Mouse (Mus musculus): ENCODE data around the gene Ube2r2.

The Ube2r2 gene

DNA sequence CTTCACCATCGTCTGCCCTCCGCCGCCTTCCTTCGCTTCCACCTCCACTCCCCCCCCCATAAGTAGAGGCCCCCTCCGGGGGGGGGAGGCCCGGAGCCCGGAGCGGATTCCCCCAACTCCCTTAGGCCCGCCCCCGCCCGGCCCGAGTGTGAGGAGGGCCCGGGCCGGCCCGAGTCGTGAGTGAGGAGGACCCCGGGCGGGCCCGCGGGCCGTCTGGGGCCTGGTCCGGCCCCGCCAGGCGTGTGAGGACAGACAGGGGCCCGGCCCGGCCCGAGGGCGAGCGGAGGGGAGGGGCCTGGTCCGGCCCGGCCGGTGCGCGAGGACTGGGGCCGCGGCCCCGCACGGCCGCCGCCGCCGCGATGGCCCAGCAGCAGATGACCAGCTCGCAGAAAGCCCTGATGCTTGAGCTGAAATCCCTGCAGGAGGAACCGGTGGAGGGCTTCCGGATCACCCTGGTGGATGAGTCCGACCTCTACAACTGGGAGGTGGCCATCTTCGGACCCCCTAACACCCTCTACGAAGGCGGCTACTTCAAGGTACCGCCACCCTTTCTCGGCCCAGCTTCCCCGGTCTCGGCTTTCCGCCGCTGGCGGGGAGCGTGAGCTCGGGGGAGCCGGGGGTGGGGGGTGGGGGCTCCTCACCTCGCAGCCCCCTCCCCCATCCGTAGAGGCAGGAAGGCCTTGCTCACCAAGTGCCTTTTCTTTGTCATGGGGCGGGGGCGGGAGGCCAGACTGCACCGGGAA lies at the start of gene Ube2r2:
Ube2r2 (plus strand) TSS at position 33 of the 743 bp plus-strand sequence.
- peak; percentile 59 for DNase-seq

DNA sequence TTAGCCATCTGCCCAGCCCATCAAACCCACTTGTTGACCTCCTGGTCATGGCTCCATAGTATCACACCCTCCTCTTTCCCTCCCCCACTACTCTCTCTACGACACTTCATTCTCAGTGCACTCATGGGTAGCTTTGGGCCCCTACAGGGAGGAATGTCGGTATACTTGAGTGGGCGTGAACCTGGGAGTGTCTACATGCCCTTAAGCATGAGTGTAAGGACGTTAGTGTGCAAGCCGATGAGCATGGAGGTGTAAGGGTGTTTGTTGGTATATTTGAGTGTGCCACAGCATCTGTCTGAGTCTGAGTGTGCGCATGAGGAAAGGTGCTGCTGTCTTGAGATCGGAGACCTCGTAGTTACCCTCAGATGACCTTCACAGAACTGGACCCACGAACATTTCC lies 48.6 kb upstream of the Ube2r2 start:
- DNase-seq: no peak

DNA sequence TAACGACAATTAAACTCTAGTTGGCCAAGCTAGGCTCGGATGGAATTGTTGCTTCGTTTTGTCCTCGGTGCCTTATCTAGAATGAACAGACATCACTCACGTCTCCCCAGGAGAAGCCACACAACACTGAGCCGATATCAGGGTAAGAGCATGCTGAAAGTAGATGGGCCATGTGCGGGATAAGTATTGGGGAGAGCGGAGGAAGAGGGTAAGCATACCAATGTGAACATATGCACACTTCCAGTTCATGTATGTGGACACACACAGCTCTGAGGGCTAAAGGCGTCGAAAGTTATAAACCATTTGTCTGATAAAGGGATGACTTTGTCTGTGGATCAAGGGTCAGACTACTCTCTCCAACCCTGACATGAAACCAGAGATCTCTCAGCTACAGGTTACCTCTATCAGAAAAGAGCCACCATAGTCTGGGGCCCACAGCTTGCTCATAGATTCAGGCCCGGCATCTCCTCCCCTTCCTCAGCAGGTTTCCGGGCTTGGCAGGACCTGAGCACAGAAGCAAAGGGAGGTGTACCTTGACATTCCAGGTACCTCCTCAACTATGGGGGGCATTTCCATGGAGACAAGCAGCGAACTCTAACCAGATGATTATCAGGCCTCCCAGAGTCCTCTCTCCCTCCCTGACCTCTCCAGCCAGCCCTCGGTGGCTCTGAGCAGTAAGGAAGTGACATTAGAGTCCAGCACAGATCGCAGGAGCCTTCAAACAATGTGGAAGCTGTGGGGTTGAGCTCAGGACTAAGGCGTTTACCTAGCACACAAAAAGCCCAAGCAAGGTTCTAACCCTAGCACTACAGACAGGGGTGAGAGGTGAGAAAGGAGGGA lies 47.9 kb upstream of the Ube2r2 start:
- no peak for DNase-seq

DNA sequence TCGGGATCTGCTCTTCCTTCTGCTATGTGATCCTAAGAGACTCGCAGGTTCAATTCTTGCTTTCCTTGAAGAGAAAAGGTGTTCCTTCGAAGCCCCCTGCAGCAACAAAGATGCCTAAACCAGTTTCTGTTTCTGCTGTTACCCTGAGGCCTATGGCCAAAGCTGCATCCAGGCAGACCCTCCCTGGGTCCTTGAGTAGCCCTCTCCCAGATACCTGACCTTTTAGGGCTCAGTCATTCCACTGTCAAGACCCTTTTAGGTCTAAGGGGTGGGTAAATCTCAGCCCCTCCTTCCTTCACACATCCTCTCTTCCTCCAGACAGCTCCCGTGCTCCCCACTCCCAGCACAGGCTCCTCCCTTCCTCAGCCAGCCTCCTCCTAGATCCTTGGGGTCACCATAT lies 46.4 kb upstream of the Ube2r2 start:
- DNase-seq: no peak

DNA sequence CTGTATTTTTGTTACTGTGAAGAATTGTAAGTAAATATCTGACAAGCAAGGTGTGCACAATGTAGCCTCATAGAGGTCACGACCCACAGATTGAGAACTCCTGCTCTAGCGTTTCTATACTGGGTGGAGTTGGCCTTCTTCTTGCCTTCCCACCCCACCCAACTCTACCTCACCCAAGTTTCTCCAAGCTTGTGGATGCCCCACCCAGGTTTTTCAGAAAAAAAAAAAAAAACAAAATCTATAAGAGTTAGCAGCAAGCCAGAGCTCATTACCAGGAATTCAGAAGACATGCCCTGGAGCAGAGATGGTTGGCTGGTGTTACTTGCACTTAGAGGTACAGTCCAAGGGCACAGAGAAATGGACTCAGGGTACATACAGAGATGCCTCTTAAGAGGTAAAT lies 45.8 kb upstream of the Ube2r2 start:
- DNase-seq: no peak

DNA sequence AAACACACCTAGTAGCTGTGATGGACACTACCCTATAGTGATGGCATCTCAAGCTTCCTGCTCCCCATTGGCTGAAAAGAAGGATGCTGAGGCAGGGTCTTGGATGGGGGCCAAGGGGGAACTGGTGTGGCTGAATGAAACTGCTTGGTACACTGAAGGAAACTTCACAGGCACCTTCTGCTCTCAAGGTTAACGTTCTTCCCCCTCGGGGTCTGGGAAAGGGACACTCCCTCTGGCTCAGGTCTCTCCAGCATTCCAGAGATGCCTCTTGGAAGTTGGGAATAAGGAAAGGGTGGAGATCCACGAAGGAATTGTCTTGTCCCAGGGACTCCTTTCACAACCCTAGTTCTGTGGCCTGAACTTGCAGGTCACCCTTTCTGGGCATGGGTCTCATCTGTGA lies 44.2 kb upstream of the Ube2r2 start:
- no peak for DNase-seq

DNA sequence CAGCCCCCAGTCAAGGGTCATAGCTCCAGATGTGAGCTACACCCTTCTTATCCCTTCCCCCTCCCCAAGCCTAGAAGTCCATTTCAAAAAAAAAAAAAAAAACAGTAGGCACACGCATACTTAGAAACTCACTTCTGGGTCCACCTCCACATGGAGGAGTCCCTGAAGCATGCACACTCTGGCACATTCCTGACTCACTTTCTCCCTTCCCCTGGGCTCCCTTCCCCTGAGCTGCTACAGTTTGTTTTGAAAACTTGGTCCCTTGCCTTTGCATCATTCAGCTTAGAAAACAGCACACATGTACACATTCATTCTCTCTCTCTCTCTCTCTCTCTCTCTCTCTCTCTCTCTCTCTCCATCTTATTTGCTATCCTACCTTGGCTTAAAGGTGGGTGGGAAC lies 42.6 kb upstream of the Ube2r2 start:
- no peak for DNase-seq

DNA sequence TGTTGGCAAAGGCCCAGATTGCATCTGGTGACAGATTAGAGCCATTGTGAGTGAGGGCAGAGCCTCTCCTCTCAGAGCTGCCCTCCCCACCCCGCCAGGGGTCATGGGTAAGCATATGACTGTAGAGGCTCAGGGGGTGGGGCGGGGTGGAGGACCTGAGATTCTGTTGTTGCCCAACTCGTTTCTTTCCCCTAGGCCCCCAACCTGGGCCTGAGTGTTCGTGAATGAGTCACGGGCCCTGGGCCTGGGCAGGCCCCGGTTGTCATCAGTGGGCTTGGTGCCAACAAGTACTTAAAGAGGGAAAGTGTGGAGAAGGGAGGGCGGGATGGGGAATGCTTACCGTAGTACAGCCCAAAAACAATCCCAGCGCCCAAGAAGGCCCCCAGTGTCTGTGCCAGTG lies 41.2 kb upstream of the Ube2r2 start:
- peak; percentile 62 for DNase-seq

DNA sequence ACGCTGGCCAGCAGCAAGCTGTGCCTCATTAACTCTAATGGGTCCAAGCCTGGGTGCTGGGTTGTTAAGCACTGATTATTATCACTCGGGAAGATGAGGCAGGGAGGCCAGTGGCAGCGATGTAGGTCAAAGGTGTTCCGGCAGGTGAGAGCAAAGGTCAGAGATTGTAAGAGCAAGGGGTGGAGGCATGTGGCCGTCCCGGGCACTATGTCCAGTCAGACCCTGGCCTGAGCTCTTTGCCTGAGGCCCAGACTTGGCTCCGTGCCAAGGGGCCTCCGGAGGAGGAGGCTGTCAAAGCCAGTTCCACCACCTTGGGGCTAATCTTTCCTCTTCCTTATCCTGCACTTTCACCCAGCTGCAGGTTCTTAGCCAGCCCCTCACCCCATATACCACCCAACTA lies 39.4 kb upstream of the Ube2r2 start:
- DNase-seq: peak; percentile 13

DNA sequence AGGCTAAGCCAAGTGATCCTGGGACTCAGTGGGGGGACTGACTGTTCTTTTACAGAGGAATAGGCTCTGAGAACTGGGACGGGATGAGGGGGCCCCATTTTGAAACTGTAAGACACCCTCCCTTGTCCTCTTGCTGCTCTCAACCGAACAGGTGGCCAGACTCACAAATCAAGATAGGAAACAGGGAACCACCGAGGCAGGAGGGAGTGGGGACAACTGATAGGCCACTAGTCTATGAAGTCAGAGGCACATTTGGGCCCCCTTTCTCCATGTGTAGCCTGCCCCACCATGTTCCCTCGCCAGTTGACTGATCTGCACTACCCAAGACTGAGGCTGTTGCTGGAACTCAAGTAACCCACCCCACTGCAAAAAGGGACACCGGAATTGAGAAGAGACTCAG lies 38.7 kb upstream of the Ube2r2 start:
- DNase-seq: no peak

DNA sequence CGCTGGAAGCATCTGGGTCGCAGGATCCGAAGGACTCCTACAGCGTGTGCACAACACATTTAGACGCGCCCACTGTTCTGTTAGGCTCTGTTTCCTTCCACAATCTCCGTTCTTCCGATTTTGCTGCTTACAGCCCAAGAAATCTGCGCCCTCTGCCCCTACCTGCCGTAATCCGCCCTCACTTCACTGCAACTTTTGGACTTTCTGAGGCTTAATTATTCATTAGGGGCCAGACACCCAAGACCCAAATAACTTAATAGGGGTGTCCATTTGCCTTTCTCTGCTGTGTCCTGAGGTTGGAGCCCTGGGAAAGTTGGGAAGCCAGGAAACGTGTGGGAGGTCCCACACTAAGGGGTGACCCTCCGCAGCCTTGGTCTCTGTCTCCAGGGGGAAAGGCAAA lies 38.2 kb upstream of the Ube2r2 start:
- no peak for DNase-seq

DNA sequence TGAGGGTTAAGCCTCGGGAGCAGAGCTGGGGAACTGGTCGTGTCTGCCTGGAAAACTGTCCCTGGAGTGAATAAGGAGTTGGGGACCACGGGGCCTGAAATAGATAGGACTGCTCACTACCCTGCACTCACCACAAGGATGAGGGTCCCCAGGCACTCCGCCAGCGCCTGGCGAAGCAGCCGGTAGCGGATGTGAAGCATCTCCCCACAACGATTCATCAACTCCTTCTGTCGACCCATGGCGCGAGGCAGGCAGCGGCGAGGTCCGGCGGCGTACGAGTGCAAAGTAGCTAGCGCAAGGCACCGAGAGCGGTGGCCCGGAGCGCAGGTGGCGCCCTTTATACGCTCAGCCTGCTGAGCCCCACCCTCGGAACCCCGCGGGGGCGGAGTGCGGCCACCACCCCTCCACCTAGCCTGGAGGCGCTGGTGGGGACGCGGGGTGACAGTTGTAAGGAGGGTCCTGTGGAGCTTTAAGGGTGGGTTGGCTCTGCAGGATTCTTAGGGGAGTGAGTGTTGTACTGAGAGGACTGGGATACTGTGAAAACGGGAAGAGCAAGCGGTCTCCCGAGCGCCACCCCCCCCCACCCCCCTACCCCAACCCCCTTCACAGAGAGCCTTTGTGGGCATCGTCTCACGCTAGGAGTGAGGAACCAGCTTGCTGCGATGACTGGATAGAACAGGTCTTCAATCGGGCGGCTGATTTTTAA lies 37.5 kb upstream of the Ube2r2 start, which contains the start of gene Aqp3:
Aqp3 (minus strand) TSS at position 313 of the 706 bp plus-strand sequence.
- DNase-seq: peak; percentile 32

DNA sequence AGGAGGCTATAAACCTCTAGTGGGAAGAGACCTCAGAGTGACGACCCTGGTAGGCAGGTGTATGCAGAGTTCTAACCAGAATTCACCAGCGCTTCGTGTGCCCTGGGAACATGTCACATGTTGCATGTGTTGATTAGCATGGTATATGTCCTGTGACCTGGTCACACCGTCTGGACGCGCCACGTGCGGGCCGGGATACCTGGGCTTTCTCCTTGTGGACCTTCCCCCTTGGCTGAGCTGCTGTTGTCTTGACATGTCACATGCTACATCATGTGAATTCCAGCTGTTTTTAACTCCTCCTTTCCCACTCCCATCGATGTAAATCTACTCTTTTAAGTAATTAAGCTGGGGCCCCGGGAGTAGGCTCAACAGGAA lies 37.0 kb upstream of the Ube2r2 start:
- DNase-seq: no peak

DNA sequence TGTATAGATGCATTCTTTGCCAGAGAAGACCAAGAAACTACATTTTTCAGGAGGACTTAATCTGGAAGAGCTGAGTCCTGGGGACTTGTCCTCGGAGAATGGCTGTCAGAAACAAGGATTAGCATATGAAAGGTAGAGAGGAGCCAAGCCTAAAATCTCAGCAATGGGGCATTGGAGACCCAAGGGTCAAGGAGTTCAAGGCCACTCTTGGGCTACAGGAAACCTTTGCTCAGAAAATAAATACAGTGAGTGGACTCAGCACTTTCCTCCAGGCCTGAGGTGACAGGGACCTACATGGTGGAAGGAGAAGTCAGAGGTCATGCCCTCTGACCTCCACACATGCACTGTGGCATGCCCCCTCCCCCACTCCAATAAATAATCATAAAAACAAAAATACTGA lies 34.6 kb upstream of the Ube2r2 start:
- DNase-seq: no peak

DNA sequence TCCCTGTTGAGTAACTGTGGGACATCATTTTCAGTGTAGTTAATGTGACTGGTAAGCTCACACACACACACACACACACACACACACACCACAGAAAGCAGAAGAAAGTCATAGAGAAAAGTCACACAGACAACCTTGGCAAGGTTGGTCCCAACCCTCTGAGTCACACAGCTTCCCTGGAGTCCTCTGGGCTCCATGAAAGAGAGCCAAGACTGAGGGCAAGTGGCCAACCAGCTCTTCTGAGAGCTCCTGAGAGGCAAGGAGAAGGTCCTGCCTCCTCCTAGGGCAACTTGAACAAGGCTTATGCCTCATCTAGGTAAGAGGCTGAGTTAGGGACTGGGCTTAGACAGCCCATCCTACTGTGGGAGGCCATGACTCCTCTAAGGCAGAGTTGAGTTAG lies 32.6 kb upstream of the Ube2r2 start:
- DNase-seq: peak; percentile 41

DNA sequence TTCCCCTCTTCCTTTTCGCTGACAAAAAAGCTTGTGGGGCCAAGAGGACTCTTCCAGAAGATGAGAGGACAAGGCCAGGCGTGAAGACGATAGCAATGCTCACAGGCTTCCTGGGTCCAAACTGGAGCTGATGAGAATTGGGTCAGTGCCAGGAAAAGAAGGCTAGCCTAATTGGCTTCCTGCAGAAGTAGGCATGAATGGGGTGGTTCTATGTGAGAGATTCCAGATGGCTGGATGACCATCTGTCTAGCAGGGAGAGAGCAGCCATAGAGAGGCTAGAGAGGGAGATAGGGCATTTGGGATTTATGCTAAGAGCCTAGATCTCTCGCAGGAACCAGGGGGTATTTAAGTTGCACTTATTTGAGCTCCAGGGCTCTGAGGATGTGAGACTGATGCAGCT lies 28.1 kb upstream of the Ube2r2 start:
- DNase-seq: no peak

DNA sequence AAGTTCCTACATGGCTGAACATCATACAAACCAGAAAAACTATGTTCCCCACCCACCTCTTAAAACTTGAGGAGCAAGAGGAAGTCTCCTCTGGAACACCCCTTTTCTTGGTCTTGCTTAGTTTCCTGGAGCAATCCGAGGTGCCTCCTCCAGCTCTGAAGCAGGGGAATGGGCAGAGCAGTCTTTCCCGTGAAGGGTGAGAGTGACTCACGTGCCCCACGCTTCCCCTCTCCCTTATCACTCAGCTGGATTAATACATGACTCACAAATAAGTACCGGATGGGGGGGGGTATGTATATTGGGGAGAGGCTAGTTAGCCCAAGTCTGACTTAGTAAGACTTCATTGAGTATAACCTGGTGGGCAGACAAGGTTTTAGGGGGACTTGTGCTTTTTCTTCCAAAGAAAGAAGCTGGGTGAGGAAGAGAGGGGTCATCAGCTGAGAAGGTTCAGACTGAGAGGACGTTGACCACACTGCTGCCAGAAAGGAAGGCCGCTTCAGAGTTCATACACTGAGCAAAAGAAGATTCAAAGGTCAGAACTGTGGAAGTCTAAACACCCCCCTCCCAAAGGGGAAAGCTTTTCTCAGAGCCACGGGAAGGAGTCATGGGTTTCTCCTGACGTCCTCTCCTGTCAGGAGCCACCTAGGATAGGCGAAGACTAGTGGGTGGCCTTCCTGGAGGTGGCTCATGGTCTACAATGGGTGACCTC lies 26.7 kb upstream of the Ube2r2 start:
- DNase-seq: no peak

DNA sequence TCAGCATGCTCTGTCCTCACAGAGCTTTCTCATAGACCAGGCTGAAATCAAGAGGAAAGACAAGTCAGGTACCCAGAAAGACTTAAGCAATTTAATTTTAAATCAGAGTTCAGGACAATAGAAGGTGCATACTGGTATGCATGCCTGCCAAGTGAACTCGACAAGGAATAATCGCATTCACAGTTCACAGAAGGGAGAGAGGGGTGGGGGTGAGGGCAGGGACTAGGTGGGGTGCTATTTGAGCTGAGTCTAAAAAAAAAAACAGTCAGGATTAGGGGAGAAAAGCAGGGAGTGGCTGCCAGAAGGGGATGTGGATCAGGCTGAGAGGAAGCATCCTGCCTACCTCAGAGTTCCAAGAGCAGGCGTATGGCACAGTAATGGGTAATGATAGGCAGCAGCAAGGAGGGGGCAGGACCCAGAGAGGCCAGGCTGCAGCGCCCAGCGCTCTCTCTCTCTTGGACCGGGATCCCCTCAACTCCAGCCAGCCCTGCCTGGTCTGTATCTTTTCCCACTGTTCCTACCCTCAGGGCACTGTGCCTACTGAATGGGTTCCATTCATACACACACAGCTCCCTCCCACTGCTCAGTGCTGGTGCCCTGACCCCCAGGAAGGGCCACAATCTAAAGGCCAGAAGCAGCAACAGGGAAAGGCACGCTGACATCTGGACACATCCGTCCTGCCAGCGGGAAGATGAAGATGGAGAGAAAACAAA lies 21.0 kb upstream of the Ube2r2 start:
- DNase-seq: no peak

DNA sequence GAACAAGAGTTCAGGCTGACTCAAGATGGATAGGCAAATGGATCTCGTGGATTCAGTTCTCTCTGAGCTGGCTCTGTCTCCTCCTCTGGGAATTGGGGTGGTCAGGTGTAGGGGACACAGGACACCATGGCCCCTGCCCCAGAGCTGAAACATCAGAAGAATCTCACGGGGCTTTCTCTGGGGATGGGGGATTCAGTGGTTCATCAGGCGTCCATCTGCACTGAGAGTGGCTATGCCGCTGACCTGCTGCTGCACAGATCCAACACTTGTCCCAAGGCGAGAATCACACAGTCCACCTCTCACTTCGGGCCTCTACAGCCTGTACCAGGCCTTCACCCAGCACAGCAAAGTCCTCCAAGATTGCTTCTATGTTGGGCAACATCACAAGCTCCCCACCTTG lies 20.5 kb upstream of the Ube2r2 start:
- DNase-seq: no peak

DNA sequence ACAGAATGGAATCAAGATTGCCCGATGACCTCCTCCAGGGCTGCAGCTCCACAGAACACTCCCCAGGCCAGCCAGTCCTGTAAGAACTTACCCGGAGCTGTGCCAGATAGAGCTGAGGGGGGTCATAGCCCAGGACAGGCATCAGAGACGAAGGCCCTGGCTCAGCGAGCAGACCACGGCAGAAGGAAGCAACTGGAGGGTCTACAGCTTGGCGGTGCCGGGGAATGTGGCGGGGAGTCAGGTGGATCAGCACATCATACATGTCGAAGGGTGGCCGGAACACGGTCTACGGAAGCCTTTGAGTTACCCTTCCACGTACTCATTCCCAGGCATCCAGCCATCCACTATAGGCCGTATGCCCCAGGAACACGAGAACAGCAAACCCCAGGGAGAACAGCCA lies 19.8 kb upstream of the Ube2r2 start:
- no peak for DNase-seq

DNA sequence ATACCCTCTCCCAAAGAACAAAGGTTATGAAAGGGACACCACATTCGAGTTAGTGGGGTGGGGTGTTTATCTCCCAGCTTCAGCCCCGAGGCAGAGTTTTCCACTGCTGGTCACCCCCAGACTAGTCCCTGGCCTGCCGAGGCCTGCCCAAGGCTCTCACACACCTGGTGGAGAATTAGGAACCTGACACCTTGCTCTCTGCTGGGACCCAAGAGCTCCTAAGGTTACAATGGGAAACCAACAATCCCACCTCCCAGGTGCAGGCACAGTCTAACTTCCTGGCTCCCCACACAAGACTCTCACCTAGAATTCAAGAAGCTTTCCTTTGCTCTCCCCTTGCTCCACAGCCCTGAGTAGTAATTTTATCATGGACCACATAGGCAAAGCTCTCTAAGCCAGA lies 18.7 kb upstream of the Ube2r2 start:
- DNase-seq: no peak

DNA sequence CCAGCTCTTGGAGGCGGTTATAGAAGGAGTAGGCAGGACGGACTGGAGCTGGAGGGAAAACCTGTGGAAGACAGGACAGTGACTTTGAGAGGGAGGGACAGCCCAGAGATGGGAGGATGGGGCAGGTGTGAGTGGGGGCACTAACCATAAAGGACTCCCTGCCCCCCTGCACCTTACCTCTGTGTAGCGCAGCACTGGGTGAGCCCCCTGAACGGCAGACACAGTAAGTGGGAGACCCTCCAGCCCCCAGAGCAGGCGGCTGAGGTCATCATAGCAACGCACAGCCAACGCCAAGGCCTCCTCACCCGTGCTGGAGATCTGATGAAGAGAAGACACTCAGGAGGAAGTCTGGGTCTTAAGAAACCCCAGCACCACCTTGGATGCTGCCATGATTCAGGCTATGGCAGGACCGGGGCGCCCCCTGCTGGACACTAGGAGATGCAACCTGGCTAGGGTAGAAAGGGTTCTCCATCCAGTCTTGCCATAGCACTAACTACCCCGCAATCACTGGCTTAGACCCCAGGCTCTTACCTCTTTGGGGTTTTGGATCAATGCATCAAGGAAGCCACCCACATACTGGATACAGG lies 16.7 kb upstream of the Ube2r2 start:
- peak; percentile 75 for DNase-seq
